Mouse (Mus musculus) kidney, embryonic 15.5 days (tissue): ENCODE data around the gene Meis1. TPM values are rescaled to one million over a fixed set of nuclear protein-coding genes. Genes with fewer than 3 reads are reported as not detected.

Source experiments
- ATAC-seq: fragments of 200-750 bp; cut with Nextera tagmentation; replicated peaks from 2 replicates; pipeline ENCODE4 v1.8.0; 2017; ENCODE audit warnings: moderate TSS enrichment; ENCODE audit not compliant: low FRiP score
- H3K27ac ChIP-seq: fragments of 300-500 bp; sonication (generic); 2 replicates; pipeline ENCODE4 v1.5.1; 2015; ENCODE audit warnings: mild to moderate bottlenecking, inconsistent platforms
- H3K27me3 ChIP-seq: fragments of 300-500 bp; sonication (generic); 2 replicates; pipeline ENCODE4 v1.6.1; 2015; ENCODE audit warnings: inconsistent platforms
- H3K36me3 ChIP-seq: fragments of 300-500 bp; sonication (generic); 2 replicates; pipeline ENCODE4 v1.6.1; 2015; ENCODE audit warnings: inconsistent platforms
- H3K4me1 ChIP-seq: fragments of 300-500 bp; sonication (generic); 2 replicates; pipeline ENCODE4 v1.6.1; 2015; ENCODE audit warnings: inconsistent platforms
- H3K4me2 ChIP-seq: fragments of 300-500 bp; sonication (generic); 2 replicates; pipeline ENCODE4 v1.6.1; 2015; ENCODE audit warnings: moderate library complexity, mild to moderate bottlenecking, inconsistent platforms
- H3K4me3 ChIP-seq: fragments of 300-500 bp; sonication (generic); replicated peaks from 2 replicates; pipeline ENCODE4 v1.5.1; 2015; ENCODE audit warnings: mild to moderate bottlenecking, inconsistent platforms
- H3K9ac ChIP-seq: fragments of 300-500 bp; sonication (generic); 2 replicates; pipeline ENCODE4 v1.6.1; 2015; ENCODE audit warnings: mild to moderate bottlenecking, inconsistent platforms
- H3K9me3 ChIP-seq: fragments of 300-500 bp; sonication (generic); replicated peaks from 2 replicates; pipeline ENCODE4 v1.6.1; 2016; ENCODE audit warnings: inconsistent platforms
- WGBS: fragments of 180-500 bp; shearing (Covaris S2); methylation state at CpG from one replicate; pipeline ENCODE4 v1.1.7; 2015; ENCODE audit warnings: mixed read lengths; 5-methylcytosine and 5-hydroxymethylcytosine counted together
- polyA plus RNA-seq: library from polyadenylated mRNA; unstranded; fragments of >200 nt; fragmentation: Nextera tagmentation; extraction: Ambion mirVana; gene quantifications from 2 replicates; pipeline ENCODE4 v1.2.1, GENCODE M21; 2015

Meis1 gene
- polyA plus RNA-seq, 1 experiment from 2014 or later: 130 TPM

- Histone ChIP-seq H3K4me2 (peak overlapping the region; percentile 89), H3K4me1 (peaks cover 44% of the 10 kb centered on the region), H3K36me3 (peaks cover 14% of the 10 kb centered on the region; the same call in 1 of the 2 replicates), H3K9ac (peak overlapping the region; percentile 39; the same call in 1 of the 2 replicates), H3K9me3 (no peaks in the 10 kb centered on the region), H3K27ac (peak overlapping the region; percentile 95), H3K4me3 (peak overlapping the region; percentile 48), H3K27me3 (peaks cover 20% of the 10 kb centered on the region)
- peak; percentile 89 for ATAC-seq
- WGBS: under 1% methylated on average over 24 of the region's 27 CpGs
Observed at GRCm38 (mm10) chr11:18877626-18878011, 141.2 kb downstream of the Meis1 start.

GRCm38 (mm10) chr11:18876886-18877625 is 141.7 kb downstream of the Meis1 start:
- peak overlapping the region; percentile 91 for H3K27ac ChIP-seq
- no peaks in the 10 kb centered on the region for H3K9me3 ChIP-seq
- H3K9ac ChIP-seq: peak overlapping the region; percentile 54
- H3K4me3 ChIP-seq: peak overlapping the region; percentile 48
- peak; percentile 71 for ATAC-seq
- H3K27me3 ChIP-seq: peaks cover 20% of the 10 kb centered on the region
- peak overlapping the region; percentile 89 for H3K4me2 ChIP-seq
- under 1% methylated on average over 40 of the region's 40 CpGs for WGBS
- peaks cover 10% of the 10 kb centered on the region; the same call in 1 of the 2 replicates for H3K36me3 ChIP-seq
- H3K4me1 ChIP-seq: peaks cover 44% of the 10 kb centered on the region

- no peak for ATAC-seq
- H3K27me3 ChIP-seq: peaks cover 24% of the 10 kb centered on the region
- 12% methylated on average over 27 of the region's 27 CpGs for WGBS
- peak overlapping the region; percentile 48 for H3K4me3 ChIP-seq
- H3K4me1 ChIP-seq: peaks cover 51% of the 10 kb centered on the region
- peaks cover 4% of the 10 kb centered on the region; the same call in 1 of the 2 replicates for H3K36me3 ChIP-seq
- no peaks in the 10 kb centered on the region for H3K9me3 ChIP-seq
- peak overlapping the region; percentile 91 for H3K27ac ChIP-seq
- H3K9ac ChIP-seq: peak overlapping the region; percentile 54
- peak overlapping the region; percentile 89 for H3K4me2 ChIP-seq
Observed at GRCm38 (mm10) chr11:18875911-18876885, 142.6 kb downstream of the Meis1 start.

GRCm38 (mm10) chr11:18875001-18875902 is 143.5 kb downstream of the Meis1 start:
- Histone ChIP-seq H3K27ac (peak overlapping the region; percentile 91), H3K9me3 (no peaks in the 10 kb centered on the region), H3K4me3 (peak overlapping the region; percentile 48), H3K36me3 (no peaks in the 10 kb centered on the region), H3K4me2 (peak overlapping the region; percentile 89), H3K27me3 (peaks cover 30% of the 10 kb centered on the region), H3K4me1 (peaks cover 59% of the 10 kb centered on the region), H3K9ac (peak overlapping the region; percentile 14)
- 1% methylated on average over 27 of the region's 27 CpGs for WGBS
- no peak for ATAC-seq

- under 1% methylated on average over 18 of the region's 18 CpGs for WGBS
- H3K9me3 ChIP-seq: no peaks in the 10 kb centered on the region
- peaks cover 61% of the 10 kb centered on the region for H3K4me1 ChIP-seq
- ATAC-seq: no peak
- no peaks in the 10 kb centered on the region for H3K36me3 ChIP-seq
- peaks cover 34% of the 10 kb centered on the region for H3K27me3 ChIP-seq
- H3K9ac ChIP-seq: peak overlapping the region; percentile 14; the same call in 1 of the 2 replicates
- peak overlapping the region; percentile 91 for H3K27ac ChIP-seq
- peak overlapping the region; percentile 48 for H3K4me3 ChIP-seq
- peak overlapping the region; percentile 89 for H3K4me2 ChIP-seq
Observed at GRCm38 (mm10) chr11:18874278-18875000, 144.3 kb downstream of the Meis1 start.

- peak overlapping the region; percentile 89 for H3K4me2 ChIP-seq
- WGBS: 7% methylated on average over 9 of the region's 9 CpGs
- H3K4me3 ChIP-seq: peak overlapping the region; percentile 48
- peaks cover 56% of the 10 kb centered on the region for H3K4me1 ChIP-seq
- H3K27me3 ChIP-seq: peaks cover 34% of the 10 kb centered on the region
- H3K27ac ChIP-seq: peak overlapping the region; percentile 91
- no peak overlapping the region for H3K9ac ChIP-seq
- H3K36me3 ChIP-seq: no peaks in the 10 kb centered on the region
- H3K9me3 ChIP-seq: no peaks in the 10 kb centered on the region
- ATAC-seq: no peak
Observed at GRCm38 (mm10) chr11:18873451-18874277, 145.1 kb downstream of the Meis1 start.

- H3K27me3 ChIP-seq: peaks cover 35% of the 10 kb centered on the region
- H3K9ac ChIP-seq: no peak overlapping the region
- no peaks in the 10 kb centered on the region for H3K36me3 ChIP-seq
- no peak for ATAC-seq
- no peak overlapping the region for H3K4me3 ChIP-seq
- 0 out of 2 replicates have a peak overlapping the region, but pooled peaks have one; percentile 27 for H3K27ac ChIP-seq
- H3K4me2 ChIP-seq: no peak overlapping the region
- H3K4me1 ChIP-seq: peaks cover 53% of the 10 kb centered on the region
- 19% methylated on average over 3 of the region's 3 CpGs for WGBS
- no peaks in the 10 kb centered on the region for H3K9me3 ChIP-seq
Observed at GRCm38 (mm10) chr11:18872793-18873192, 146.0 kb downstream of the Meis1 start.

- 6% methylated on average over 12 of the region's 12 CpGs for WGBS
- Histone ChIP-seq H3K27me3 (peaks cover 38% of the 10 kb centered on the region), H3K9ac (0 out of 2 replicates have a peak overlapping the region, but pooled peaks have one; percentile 74), H3K27ac (peak overlapping the region; percentile 95), H3K4me3 (peak overlapping the region; percentile 52), H3K36me3 (no peaks in the 10 kb centered on the region), H3K4me1 (peaks cover 52% of the 10 kb centered on the region), H3K4me2 (peak overlapping the region; percentile 82), H3K9me3 (no peaks in the 10 kb centered on the region)
- no peak for ATAC-seq
Observed at GRCm38 (mm10) chr11:18872118-18872751, 146.6 kb downstream of the Meis1 start.

- no peaks in the 10 kb centered on the region for H3K36me3 ChIP-seq
- peaks cover 45% of the 10 kb centered on the region for H3K4me1 ChIP-seq
- peak; percentile 69 for ATAC-seq
- H3K27ac ChIP-seq: peak overlapping the region; percentile 95
- peak overlapping the region; percentile 74 for H3K9ac ChIP-seq
- no peaks in the 10 kb centered on the region for H3K9me3 ChIP-seq
- peak overlapping the region; percentile 82 for H3K4me2 ChIP-seq
- under 1% methylated on average over 58 of the region's 58 CpGs for WGBS
- H3K27me3 ChIP-seq: peaks cover 31% of the 10 kb centered on the region
- peak overlapping the region; percentile 52 for H3K4me3 ChIP-seq
Observed at GRCm38 (mm10) chr11:18871170-18872081, 147.4 kb downstream of the Meis1 start.
